Mouse (Mus musculus) erythroblast, embryonic 14.5 days (primary cell): Measurements from ENCODE around the gene Fgd5.

ENCODE experiments used
- GATA1 ChIP-seq: IDR thresholded peaks from 2 replicates; pipeline ENCODE4 v1.6.1; 2012; ENCODE audit warnings: low read length, inconsistent platforms, mixed read lengths
- TAL1 ChIP-seq: IDR thresholded peaks from 3 replicates; pipeline ENCODE4 v1.6.1; 2012; ENCODE audit warnings: low read length, inconsistent platforms, mixed read lengths

DNA sequence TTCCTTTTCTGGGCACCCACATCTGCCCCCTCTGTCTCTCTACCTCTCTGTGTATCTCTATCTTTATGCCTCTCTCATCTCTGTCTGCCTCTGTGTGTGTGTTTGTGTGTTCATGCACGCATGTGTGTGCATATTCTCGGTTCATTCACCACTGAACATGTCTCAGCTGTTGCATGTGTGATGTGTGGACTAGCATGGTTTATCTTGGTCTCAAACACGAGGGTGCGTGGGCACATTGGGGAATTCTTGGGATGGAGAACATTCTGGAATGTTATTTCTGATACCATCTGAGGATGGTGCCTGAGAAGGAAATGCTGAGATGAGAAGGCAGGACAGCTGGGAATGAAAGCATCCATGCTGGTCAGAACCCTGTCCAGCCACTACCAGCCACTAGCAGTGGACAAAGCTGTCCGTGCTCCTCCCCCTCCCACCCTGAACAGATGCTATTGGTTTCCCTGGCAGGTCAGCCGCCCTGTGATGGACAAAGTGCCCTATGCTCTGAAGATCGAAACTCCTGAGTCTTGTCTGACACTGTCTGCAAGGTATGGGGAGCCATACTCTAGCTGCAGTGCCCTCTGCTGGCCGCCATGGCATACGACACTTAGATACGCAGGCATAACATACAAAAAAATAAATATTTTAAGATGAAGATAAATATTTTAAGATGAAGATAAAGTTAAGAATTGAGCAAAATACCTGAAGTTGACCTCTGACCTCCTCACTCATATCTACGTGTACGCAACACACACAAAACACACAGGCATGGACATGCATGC is 87.2 kb downstream of the Fgd5 start:
- TF ChIP-seq GATA1, result no peak
- TF ChIP-seq TAL1, result no peak
